Mouse (Mus musculus) myocyte (in vitro differentiated cells): ENCODE results near the gene Slc2a3.

Experiments used
- POLR2A ChIP-seq: IDR thresholded peaks from one replicate; pipeline ENCODE4 v1.6.1; 2011; ENCODE audit warnings: low read depth, mild to moderate bottlenecking, control low read depth, moderate library complexity; ENCODE audit not compliant: insufficient read length
- REST ChIP-seq: IDR thresholded peaks from one replicate; pipeline ENCODE4 v1.6.1; 2011; ENCODE audit warnings: mild to moderate bottlenecking, control low read depth, moderate library complexity; ENCODE audit not compliant: insufficient read depth, insufficient read length
- TCF12 ChIP-seq: IDR thresholded peaks from one replicate; pipeline ENCODE4 v1.6.1; 2011; ENCODE audit warnings: mild to moderate bottlenecking, control low read depth; ENCODE audit not compliant: poor library complexity, insufficient read depth, severe bottlenecking
- USF1 ChIP-seq: IDR thresholded peaks from one replicate; pipeline ENCODE4 v1.6.1; 2011; ENCODE audit warnings: low read depth, mild to moderate bottlenecking, control low read depth, moderate library complexity

DNA sequence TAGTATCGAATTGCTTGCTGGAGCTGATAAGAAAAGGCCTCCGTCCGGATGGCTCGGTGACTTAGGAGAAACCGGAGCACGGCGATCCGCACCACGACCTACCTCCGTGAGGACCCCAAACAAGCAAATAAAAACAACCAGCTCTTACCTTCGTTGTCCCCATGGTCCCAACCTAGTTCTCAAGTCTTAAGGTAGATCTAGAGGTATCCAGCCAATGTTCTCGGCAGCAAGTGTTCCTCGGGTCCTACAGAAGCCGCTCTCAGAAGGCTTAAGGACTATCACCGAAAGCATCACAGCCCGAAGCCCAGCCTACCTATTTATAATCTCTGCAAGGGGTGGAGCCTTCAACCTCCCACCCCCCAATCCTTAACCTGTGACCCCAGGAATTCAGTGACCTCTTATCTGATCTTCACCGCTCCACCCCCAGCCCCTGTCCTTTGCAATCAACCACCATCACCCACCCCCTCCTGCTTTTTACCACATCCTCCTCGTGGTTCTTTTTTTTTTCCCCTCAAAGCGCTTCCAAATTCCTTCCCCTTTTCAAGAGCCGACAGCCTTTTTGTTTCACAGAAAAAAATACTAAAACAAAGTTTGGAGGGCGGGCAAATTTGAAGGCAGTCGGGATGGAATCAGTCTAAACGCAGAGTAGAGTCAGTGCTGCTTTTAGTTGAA is 59.1 kb downstream of the Slc2a3 start:
- TF ChIP-seq REST (no peak), TCF12 (no peak), POLR2A (no peak), USF1 (no peak)
